Mouse (Mus musculus) urinary bladder, postnatal 36 days (tissue): ENCODE measurements at regions not wholly inside any gene's neighbourhood (a gene's known extent, or its start where the extent isn't known, plus 50 kb on each side); places are given as distances from the start of the nearest gene placed in this dataset.

ENCODE experiments used
- DNase-seq, 2 experiments: peaks; one replicate each; pipeline ENCODE4 v3.0.0; 2022; ENCODE audit warnings: low spot score in 2 of 2, mixed read lengths in 1 of 2

DNA sequence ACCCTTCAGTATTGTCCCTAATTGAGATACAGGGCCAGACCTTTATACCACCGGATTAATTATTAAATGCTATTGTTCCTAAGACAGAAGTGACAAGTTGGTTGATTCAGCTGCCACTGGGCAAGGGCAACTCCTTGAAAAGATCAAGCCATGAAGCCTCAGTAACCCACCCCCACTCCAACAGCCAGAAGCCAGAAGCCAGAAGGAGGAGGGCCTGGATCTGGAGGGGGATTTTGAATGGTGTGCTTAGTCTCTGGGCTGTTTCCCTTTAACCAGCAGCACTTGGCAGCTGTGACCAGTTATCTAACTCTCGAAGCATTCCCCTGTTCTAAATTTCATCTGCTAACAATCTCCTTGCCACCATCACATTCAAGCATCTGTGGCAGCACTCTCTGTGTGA, 129.1 kb upstream of the Smarca2 start:
- DNase-seq: no peak

DNA sequence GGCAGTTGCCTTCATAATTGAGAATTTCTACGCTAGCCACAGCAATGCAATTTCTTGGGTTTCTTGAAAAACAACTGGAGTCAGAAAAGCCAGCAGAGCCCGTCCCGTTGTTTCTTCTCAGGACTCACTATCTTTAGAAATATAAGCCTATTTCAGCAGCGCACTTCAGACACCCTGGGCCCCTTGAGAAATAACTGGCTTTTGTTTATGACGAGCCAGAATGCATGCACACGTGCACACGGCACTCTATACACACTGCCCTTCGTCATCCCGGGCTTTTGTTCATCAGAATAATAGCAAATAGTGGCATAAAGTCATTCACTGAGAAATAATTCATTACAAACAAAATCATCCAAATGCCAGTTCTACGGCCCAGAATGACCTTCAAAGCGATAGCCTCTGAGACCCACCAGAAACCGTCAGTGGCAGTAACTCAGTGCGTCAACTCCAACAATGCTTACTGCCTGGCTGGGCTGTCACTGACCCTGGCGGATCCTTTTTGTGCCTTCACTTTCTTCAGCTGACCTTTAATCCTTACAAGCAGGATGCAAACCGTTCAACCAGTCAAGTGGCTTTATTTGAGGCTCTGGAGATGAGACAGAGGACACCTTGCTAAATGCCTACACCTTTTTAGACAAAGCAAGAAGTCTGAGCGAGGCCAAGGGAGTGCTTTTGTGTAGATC, 126.7 kb upstream of the Smarca2 start:
- no peak for DNase-seq

DNA sequence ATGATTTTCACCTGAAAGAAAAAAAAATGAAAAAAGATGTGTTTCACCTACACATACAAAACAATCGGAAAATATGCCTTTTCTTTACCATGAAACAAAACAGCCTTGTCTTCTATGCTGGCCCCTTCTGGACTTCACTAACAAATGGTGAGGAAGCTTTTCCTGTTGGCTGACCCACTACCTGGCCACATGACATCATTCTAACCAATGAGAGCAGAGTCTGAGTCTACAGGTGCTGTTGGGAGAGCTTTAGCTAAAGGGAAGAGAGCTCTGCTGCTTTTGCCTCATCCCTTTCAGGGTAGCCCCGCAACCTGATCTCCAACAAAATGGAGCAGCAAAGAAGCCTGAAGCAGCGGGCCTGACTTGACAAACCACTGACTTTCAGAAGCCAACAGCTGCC, 120.5 kb upstream of the Smarca2 start:
- DNase-seq: no peak

DNA sequence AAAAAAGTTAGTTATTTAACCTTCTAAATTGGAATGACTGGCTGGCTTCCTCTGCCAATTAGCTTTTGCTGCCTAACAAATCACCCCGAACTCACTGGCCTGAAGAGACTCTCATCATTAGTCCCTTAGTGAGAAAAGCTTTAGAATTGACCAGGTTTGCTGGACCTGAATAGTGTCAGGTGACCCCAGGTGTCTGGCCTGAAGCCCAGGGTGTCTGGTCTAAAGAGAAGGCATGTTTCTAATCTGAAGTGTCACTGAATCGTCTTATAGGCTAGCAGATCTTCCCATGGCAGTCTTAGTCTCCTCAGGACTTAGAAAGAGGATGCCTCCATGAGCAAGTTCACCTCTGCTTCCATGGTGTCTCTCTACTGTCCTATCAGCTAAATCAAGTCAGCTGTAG, 112.0 kb upstream of the Smarca2 start:
- DNase-seq: no peak

DNA sequence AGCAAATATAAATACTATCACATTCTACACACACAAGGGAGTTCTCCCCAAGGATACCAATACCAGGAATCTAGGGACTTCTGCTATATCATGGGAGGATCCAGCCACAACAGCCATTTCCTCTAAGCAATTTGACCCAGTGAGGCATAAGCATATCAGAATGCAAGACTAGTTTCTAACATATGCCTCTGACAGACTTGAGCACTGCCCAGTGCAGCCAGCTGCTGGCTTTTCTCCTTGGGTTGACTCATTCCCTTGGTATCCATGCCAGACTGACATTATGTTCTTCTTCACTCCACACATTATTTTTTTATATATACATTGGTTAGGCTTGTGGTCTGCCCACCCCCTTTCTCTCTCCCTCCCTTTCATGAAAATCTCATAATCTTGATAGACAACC, 103.8 kb upstream of the Smarca2 start:
- DNase-seq: no peak

DNA sequence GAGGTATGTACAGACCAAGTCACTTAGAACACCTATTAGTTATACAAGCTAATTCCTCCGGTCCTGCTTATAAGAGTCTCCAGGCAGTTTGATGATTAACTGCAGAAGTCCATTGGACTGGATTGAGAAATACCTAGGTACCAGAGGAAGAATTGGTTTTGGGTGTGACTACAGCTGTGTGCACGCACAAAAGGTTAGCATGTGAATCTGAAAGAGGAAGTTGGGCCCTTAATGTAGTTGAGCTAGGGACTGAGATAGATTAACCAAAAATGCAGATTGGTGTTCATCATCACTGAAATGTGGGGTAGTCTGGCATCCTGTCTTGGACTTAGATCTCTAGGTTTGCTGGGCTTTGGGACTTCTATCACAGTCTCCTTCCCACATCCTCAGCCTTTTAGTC, 100.8 kb upstream of the Smarca2 start:
- no peak for DNase-seq

DNA sequence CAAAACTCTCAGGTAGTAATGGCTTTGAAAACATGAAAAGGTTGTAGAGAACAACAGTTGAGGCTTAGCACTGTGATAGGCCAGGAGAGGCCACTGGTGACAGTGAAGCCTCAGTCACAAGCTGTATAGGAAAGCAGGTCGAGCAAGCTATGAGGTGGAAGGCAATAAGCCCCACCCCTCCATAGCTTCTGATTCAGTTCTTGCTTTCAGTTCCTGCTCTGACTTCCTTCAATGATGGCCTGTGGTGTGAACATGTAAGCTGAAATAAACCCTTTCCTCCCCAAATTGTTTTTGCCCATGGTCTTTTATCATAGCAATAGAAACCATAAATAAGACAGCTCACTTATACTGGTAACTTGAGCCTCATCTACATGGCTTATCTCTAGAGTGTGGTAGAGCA, 98.0 kb upstream of the Smarca2 start:
- no peak for DNase-seq

DNA sequence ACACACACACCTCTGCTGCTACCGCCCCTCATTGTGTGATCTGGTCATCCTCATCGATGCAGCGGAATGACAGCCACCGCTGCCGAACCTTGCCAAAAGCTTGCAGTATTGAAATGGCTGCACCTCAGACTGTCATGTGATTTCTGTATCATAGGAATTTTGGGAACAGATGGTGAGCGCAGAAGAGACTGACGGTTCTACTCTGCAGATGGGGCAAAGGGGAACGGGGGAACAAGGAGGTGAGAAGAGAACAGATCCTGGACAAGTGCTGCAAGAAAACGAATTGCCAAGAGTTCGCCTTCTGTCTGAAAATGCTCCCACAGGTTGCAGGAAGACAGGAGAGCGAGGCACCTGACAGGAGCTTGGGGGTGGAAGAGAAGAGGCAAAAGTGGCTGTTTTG, 96.9 kb upstream of the Smarca2 start:
- no peak for DNase-seq

DNA sequence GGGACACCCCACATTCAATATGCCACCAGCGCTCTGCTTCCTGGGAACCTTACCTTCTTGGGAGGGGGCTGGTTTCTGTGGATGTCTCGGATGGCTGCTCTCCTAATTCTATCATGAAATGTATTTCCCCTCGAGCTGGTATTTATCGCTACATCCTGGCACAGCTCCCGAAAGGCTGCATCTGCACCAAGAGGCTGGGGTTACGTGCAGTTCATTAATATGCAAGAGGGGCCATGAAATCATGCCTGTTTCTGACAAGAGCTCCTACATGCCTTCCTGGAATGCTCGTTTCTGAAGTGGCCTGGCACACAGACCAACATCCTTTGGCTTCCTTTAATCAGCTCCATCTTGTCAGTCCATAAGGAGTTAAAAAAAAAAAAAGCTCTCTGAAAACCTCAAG, 96.2 kb upstream of the Smarca2 start:
- no peak for DNase-seq

DNA sequence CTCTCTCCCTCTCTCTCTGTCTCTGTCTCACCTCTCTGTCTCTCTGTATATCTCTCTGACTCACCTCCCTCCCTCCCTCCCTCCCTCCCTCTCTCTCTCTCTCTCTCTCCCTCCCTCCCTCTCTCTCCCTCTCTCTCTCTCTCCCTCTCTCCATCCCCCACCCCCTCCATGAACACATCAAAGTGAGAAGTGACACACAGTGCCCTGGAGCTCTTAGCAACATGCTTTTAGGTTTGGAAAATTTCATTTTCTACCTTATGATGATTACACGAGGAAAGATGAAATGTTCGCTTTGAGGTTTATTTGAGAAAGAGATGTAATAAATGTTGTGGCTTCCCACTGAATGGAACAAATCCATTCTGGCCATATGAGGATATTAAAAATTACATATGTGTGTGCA, 95.6 kb upstream of the Smarca2 start:
- DNase-seq: no peak

DNA sequence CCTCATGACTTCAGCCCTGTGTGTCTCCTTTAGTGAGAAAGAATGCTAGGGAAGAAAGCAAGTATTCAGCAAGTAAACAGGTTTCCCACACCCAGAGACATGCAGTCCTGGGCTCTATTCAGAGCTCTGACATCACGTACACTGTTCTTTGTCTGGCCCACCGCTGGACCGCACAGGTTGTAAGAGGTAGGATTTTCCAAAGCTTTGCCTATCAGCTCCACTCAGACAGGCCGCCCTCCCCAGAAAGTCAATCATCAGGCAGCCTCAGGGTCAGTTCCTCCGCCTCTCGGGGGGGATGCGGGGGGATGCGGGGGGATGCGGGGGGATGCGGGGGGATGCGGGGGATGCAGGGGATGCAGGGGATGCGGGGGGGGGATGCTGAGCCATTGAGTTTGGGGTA, 94.7 kb upstream of the Smarca2 start:
- DNase-seq: no peak

DNA sequence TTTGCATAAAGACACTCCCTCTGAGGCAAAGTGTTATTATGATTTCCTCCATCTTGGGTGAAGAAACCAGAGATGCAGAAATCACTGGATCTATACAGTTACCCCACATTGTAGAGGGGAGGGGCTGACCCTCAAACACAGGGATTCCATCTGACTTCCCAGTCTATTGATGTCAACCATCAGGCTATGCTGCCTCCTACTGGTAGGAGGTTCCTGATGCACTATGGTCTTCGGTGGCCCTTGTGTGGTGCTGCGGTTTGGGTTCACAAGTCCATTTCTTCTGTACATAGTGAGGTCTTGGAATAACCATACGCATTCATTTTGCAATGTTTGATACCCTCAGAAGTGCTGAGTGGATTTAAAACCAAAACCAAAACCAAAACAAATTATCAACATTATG, 94.0 kb upstream of the Smarca2 start:
- DNase-seq: no peak

DNA sequence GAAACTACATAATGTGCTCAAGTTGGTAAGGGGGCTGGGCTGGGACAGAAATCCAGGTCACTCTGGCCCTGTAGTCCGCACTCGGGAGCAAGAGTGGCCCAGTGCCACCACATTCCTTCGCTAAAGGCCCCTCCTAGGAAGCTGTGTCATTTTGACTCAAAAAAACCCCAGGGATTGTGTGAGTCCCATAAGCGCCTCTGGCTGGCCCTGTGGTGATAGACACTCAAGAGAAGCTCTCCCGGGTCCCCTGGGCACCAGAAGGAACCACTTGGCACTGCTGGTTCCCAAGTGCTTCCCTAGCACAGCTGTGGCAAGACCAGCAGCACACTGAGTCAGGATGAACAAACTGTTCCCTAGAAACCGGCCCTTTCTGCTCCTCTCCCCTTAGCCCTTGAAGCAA, 93.1 kb upstream of the Smarca2 start:
- no peak for DNase-seq

DNA sequence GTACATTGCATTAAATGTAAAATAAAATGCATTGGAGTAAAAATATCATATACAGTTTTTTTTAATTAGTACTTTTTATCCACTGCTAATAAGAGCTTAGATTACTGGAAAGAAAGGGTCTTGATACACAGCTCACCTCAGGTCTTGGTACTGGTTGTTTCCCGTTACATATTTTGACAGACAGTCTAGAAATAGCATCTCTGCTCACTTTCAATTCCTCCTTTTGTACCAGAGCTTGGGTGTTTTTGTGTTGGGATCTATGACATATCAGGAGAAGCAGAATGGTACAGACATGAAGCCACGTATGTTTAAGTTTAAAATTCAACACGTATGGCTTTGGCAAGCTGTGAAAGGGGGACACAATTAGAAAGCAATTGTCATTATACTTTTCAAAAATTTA, 80.3 kb upstream of the Smarca2 start:
- no peak for DNase-seq

DNA sequence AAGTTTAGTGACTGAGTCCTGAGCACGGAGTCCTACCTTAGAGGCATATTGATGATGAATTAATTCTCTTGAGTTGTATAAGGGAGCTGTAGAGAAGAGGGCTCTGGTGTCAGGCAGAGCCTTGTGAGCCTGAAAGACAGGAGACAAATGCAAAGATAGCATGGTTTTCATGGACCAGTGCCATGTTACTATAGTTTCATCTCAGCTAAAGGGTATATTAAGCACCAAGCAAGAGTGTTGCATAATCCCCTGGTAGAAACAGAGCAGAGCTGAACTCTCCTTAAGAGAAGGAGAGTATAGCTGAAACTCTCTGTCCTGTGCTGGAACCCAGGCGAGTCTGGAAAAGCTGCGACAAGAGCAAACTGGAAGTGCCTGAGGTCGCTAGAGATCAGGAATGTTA, 73.5 kb upstream of the Smarca2 start:
- DNase-seq: no peak

DNA sequence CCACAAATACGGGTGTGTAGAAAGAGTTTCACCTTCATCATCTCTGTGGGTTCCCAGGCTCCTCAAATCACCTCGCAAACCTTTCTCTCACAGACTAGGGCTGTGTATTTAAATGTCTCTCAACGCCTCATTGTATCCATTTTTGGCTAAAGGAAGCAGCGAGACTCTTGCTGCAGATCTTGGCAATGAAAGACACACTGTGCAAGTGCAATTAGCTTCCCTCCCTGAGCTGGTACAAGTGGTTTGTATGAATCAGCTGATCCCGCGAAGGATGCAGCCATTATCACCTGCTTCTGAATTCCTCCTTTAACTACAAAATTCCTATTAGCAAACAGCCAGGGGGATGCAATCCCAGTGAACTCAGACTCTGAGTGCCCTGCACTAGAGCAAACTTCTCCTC, 72.3 kb upstream of the Smarca2 start:
- no peak for DNase-seq

DNA sequence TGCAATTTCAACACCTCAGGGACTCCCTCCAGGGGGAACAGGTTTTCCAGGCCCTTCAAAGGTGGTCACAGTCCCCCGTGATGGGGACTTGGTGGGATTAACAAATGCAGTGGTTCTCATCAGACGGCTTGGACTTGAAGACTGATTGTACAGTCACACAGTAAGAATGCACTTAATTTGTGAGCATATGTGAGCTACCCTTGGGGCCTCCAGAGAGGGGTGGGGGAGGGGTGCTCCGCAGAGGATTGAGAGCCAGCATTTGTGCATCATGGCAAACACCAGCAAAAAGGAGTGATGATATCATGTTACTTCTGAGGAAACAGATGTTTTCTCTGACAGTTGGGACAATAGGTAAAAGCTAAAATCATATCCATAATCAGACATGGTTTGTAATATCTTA, 59.2 kb upstream of the Smarca2 start:
- no peak for DNase-seq

DNA sequence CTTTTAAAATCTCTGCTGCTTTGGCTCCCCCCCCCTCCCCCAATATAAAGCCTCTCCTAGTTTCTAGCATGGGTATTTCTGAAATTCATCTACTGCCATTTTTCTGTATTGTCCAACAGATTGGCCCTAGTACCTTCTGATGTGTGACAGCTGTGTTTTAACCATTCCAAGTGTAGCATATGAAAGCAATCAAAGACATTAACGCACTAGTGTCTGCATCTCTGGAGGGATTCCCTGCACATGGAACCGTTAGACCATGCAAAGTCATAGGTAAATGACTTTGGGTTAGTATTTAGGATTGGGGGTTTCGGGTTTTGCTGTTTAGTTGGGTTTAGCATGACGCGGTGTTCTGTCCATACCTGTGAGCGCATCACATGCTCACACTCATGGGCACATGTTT, 57.3 kb upstream of the Smarca2 start:
- no peak for DNase-seq

DNA sequence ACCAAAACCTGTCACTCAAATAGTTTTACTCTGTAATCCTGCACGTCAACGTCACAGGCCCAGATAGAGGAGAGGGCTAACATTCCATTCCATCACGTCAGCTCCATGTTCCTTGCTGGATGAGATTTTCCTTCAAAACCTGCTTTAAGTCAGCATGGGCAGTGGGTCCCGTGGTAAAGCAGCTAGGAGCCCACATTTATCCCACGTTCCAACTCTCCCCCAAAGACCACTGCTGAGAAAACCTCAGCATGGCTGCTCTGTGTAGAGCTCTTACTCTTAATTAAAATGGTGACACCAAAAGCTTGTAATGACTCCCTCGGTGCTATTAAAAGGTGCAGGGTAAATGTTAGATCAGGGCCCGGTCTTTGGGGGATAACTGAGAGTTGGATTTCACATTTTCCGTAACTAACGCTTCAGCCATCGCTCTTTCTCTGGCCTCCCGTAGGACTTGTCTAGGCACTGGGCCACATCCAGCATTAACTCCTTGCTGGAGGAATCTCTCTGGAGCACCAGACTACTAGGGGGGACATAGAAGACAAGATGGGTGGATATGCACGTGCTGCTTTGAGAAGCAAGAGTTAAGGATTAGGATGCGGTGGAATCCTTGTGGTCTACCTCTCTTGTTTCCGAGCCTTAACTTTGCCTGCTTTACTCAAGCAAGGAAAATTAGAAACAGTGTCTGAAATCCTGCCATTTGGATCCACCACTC, 56.1 kb upstream of the Smarca2 start:
- DNase-seq: no peak

DNA sequence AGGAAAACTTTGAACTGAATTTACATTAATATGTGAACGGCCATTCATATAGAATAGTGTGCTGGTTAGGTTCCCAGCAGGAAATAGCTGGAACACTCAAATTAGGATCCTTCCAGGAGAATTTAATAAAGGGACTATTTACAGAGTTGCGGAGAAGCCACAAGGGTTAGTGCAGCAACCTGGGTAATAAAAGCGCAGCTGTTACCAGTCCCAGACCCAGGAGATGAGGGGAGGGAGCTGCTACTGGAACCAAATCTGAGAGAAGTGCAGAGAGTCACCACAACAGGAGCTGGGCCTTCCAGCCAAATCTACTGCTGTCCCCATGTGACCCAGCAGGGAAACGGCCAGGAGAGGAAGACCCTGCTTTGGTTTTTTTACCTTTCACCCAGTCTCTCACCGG, 54.6 kb upstream of the Smarca2 start:
- no peak for DNase-seq
